Mouse (Mus musculus) kidney, adult 18-20 months (tissue): ENCODE measurements around the gene Pip4k2a.
"Not testable (repeated sequence)": the region's sequence is repeated elsewhere in the genome, so short reads cannot be mapped to it uniquely, and the experiment has no call there.

Experiments
- DNase-seq: peaks from one replicate; pipeline ENCODE4 v3.0.0; 2021

Gene Pip4k2a

DNA sequence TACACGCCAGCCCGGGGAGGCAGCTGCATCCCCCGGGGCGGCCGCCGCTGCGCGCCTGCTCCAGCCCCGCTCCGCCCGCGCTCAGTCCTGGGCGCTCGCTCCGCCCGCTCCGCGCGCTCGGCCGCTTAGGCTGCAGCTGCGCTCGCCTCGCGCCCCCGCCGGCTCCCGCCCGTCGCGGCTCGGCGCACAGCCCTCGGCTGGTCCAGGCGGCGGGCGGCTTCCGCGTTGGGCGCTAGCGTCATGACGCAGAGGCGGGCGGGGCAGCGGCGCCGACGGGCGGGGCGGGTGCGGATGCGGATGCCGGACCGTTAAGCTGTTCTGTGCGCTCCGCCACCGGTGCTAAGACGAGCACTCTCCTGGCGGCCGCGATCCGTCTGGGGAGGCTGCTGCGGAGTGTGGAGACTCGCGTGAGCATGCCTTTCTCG lies at the start of gene Pip4k2a, which contains the start of gene 4930426L09Rik:
Gene Pip4k2a, minus strand, starts transcription at position 73 of the 425 bp plus-strand sequence.
Gene 4930426L09Rik, plus strand, starts transcription at position 290 of the 425 bp plus-strand sequence.
- peak; percentile 93 for DNase-seq

DNA sequence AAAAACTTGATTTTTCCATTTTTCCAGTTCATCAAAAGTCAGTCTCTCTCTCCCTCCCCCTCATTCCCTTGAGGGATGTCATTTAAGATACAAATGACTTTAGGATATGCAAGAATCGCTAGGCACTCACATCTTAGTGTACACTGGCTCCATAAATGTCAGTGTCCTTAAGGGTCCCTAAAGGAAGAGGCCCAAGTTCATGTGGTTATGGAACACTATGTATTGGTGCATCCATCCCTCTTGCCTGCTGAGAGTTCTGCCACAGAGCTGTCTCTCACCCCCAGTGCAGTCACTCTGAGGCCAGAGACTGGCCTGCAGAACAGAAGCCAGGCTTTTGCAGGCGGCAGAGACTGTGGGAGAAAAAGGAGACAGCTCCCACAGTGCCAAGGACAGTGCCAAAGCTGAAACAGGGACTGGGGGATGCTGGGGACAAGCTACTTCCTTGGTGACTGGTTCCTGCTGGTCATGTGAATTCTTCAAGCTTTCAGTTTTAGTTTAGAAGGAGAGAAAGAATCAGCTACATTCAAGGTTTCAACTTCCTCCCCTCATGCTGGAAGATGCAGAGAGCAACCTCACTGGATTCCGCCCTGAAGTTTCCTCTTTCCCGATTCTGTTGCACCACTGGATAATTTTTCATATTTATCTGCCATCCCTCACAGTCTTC lies 40.1 kb upstream of the Pip4k2a start:
- no peak for DNase-seq

DNA sequence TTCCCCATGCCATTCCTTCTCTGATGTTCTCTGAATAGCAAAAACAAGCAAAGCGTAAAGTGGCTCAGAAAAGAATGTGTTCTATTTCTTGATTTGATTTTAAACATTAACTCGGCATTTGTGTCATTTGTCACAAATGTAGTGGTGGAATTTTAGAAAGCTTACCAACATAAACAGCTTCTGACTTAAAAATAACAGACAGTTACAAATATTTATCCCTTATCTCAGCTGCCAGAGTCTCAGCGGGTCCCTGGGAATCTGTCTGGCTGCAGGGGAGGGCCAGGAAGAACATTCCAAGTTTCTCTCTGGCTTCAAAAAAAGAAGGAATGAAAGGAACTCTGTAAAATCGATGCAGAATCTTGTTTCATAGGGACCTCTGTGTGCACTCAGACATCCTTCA lies 39.5 kb upstream of the Pip4k2a start:
- no peak for DNase-seq

GRCm38 (mm10) chr2:19024807-19025206 lies 26.9 kb upstream of the Pip4k2a start:
- no peak for DNase-seq

DNA sequence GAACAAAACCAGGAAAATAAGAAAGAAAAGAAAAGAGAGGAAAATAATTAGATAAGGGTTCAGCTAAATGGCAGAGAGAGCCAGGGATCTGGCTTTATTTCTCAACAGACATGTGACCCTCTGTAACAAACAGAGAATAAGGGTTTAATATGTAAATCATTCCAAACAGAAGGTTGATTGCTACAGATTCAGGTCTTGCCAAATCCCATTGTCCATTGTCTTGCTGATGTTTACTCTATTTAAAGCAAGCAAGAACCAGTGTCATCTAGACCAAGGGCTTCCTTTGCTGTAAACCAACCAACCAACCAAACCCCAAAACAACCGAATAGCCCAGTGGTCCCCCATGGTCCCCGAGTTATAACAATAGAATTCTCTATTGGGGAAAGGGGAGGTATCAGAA lies 20.1 kb upstream of the Pip4k2a start:
- no peak for DNase-seq

DNA sequence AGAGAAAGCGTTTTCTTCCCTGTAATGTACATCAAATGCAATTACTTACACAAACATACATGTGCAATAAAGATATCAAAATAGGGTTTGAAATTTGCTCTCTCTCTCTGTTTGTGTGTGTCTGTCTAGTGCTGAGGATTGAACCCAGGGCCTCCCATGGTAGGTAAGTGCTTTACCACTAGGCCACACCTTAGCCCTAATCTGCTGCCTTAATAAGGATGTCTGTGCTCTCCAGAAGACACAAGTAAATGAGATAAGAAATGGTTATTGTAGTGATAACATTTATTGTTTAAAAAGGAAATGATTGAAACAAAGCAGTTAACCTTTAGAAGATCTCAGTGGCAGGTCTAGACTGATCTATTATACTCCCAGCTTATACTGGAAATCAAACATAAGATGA lies 18.9 kb upstream of the Pip4k2a start:
- no peak for DNase-seq

DNA sequence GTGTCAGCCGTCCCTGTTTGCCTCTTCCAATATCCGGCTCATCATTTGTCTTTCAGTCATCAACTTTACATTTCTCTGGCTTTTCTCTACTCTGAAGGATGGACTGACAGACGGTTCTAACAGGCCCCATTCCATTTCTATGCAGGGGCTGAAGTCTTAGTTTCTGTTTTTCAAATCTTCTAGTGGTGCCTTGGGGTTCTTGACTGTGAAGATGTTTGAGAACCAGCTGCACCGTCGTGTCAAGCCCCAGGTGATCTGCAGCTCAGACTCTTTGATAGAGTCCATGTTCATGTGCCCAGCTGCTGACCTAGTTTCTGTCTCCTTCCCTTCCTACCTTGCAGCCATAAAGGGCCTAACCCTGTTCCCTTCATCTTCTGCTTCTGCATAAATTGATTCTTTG lies 18.4 kb upstream of the Pip4k2a start:
- no peak for DNase-seq

GRCm38 (mm10) chr2:19011443-19011842 lies 13.5 kb upstream of the Pip4k2a start:
- DNase-seq, result no peak

GRCm38 (mm10) chr2:19010541-19010940 lies 12.6 kb upstream of the Pip4k2a start:
- DNase-seq, result not testable (repeated sequence)

- DNase-seq, result no peak
These were observed 9.7 kb upstream of the Pip4k2a start for GRCm38 (mm10) chr2:19007580-19007979.

DNA sequence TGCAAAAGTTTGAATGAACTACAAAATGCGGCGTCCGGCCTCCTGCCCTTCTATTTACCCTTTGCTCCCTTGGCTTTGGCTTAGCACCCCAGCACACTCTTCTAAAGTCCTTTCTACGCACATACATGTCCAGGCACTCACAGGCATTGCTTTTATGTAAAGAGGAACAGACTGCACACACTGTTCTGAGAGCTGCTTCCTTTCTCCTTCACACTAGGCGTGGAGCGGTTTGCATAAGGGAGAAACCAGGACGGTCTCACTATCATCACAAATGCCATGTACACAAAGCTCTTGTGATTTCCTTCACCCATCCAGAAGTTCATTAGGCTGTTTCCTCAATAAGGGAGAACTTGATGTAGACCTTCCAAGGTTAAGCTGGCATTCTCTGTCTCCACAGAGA lies 8.2 kb upstream of the Pip4k2a start:
- no peak for DNase-seq

- no peak for DNase-seq
These were observed 6.9 kb upstream of the Pip4k2a start for GRCm38 (mm10) chr2:19004801-19005200.

- DNase-seq, result no peak
These were observed 1.5 kb upstream of the Pip4k2a start for GRCm38 (mm10) chr2:18999395-18999794.

DNA sequence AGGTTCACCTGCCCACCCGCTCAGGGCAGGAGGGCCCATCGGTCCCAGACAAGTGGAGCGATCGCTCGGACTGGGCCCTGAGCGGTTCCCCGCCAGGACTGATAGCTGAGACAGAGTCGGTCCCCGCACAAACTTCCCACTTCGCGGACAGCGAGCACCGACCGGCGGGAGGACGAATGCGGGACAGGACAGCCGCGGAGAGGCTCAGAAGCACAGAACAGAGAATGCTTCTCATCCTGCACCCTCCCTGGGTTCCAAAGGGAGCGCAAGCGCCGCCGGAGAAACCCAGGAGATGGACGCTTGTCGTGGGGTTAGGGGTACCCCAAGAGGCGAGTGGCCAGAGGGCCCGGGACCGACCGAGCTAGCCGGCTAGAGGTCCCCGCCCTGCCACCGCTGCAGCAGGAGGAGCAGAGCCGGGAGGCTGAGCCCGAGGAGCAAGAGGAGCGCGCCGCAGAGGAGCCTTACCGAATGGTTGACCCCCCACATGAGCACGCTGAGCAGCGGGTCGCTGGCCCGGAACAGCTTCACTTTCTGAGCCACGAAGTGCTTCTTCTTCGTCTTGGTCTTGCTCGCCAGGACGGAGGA lies 447 bp downstream of the Pip4k2a start:
- peak; percentile 48 for DNase-seq

- peak; percentile 29 for DNase-seq
These were observed 1.3 kb downstream of the Pip4k2a start for GRCm38 (mm10) chr2:18996451-18997211.

- no peak for DNase-seq
These were observed 5.1 kb downstream of the Pip4k2a start for GRCm38 (mm10) chr2:18992512-18993510.

- DNase-seq, result no peak
These were observed 9.0 kb downstream of the Pip4k2a start for GRCm38 (mm10) chr2:18988885-18989284.

DNA sequence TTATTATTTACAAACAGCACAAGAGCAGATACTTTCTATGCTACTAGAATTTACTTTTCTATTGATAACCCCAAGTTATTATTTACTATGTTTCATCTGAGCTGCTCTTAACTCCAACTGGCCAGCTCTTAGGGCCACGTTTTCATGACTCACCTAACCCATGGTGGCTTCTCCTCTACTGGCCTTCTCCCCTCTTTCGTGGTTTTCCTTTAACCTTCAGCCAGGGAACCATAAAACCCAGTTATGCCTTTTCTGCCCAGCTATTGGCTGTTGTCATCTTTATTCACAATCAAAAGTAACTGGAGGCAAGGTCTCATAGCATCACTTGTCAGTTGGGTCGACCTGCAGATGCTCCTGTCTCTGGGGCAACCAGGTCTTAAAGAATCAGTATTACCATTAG lies 12.4 kb downstream of the Pip4k2a start:
- DNase-seq, result no peak

- DNase-seq, result no peak
These were observed 13.7 kb downstream of the Pip4k2a start for GRCm38 (mm10) chr2:18984095-18984847.

- DNase-seq, result no peak
These were observed 14.4 kb downstream of the Pip4k2a start for GRCm38 (mm10) chr2:18983546-18983945.

DNA sequence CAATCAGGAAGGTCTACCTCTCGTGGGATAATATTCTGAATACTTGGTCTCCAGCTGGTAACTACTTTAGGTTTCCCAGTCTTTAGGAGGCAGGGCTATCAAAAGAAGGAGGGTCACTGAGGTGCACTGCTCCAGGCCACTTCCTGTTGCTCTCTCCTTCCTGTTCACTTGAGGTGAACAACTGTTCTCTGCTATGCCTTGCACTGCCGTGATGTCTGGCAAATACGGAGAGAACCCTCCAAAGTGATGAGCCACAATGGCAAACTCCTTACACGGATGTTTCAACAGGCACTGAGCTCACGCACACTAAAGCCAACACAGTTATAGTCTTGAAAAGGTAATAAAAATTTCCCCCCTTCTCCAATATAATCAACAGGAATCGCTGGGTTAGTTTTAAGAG lies 15.3 kb downstream of the Pip4k2a start:
- DNase-seq, result no peak

GRCm38 (mm10) chr2:18979675-18980074 lies 18.3 kb downstream of the Pip4k2a start:
- no peak for DNase-seq
